Mouse (Mus musculus): ENCODE measurements at regions not wholly inside any gene's neighbourhood (a gene's known extent, or its start where the extent isn't known, plus 50 kb on each side); places are given as distances from the start of the nearest gene placed in this dataset.

GRCm38 (mm10) chr16:20871726-20872125 is 137.4 kb upstream of the Thpo start:
- TF ChIP-seq CTCF (IDR thresholded peaks at IDR 0.05; ENCODE audit: low read depth) (no peak), EP300 (optimal IDR thresholded peaks at IDR 0.05) (no peak)

All from stomach, postnatal 0 days (tissue).